Mouse (Mus musculus) olfactory bulb, adult 2 months (tissue): ENCODE data around the gene Wnt8b. TPM values are rescaled to one million over a fixed set of nuclear protein-coding genes. Genes with fewer than 3 reads are reported as not detected.

Experiments used
- H3K27ac ChIP-seq: fragments of 200-500 bp; 2 replicates; pipeline ENCODE4 v1.5.1; 2012; ENCODE audit warnings: low read depth, low read length; ENCODE audit not compliant: insufficient read depth
- H3K4me1 ChIP-seq: fragments of 200-500 bp; 2 replicates; pipeline ENCODE4 v1.6.1; 2012; ENCODE audit warnings: low read length; ENCODE audit not compliant: control insufficient read depth, insufficient read depth
- H3K4me3 ChIP-seq: fragments of 200-500 bp; 2 replicates; pipeline ENCODE4 v1.5.1; 2012; ENCODE audit warnings: mild to moderate bottlenecking, low read depth, low read length, moderate library complexity; ENCODE audit not compliant: insufficient read depth
- CTCF ChIP-seq: fragments of 200-500 bp; IDR thresholded peaks from 2 replicates; pipeline ENCODE4 v1.5.1; 2012; ENCODE audit warnings: low read depth, mild to moderate bottlenecking, low read length, moderate library complexity; ENCODE audit not compliant: insufficient read depth
- POLR2A ChIP-seq: fragments of 200-500 bp; IDR thresholded peaks from 2 replicates; pipeline ENCODE4 v1.6.1; 2012; ENCODE audit warnings: mild to moderate bottlenecking, low read depth, low read length, moderate library complexity; ENCODE audit not compliant: insufficient read depth
- WGBS: fragments of 180-500 bp; shearing (Covaris S2); methylation state at CpG from one replicate; pipeline ENCODE4 v1.1.7; 2018; 5-methylcytosine and 5-hydroxymethylcytosine counted together
- polyA plus RNA-seq: library from polyadenylated mRNA; stranded (reverse); fragments of >200 nt; gene quantifications from 2 replicates; pipeline ENCODE4 v1.2.4, GENCODE M21; 2012; ENCODE audit warnings: low replicate concordance; ENCODE audit not compliant: missing spikeins, insufficient read depth, insufficient read length

Gene Wnt8b
- polyA plus RNA-seq, 1 experiment = not detected

- H3K27ac ChIP-seq = no peak overlapping the region
- no peak overlapping the region for H3K4me3 ChIP-seq
- no peaks in the 10 kb centered on the region for H3K4me1 ChIP-seq
- 86% methylated on average over 6 of the region's 6 CpGs for WGBS
- TF ChIP-seq POLR2A = no peak
- TF ChIP-seq CTCF = no peak
Observed at GRCm38 (mm10) chr19:44501925-44502324, 8.7 kb downstream of the Wnt8b start.

DNA sequence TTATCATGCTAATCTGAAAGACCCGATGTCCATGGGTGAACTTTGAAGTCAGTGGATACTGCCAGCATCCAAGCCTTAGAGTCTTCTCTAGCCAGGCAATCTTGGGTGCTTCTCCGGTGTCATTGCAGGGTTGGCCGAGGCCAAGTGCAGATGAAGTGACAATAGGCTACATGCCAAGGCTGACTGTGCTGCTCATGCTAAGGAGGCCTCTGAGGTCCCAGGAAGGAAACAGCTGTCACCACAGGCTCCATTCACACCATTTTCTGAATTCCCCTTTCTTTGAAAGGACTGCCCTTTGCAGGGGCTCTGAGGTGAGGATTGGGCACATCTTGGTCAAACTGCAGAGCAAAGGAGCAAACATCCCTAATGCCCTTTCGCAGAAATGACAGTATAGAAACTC lies 9.5 kb downstream of the Wnt8b start:
- H3K4me1 ChIP-seq = no peaks in the 10 kb centered on the region
- H3K27ac ChIP-seq = no peak overlapping the region
- no peak for TF ChIP-seq POLR2A
- TF ChIP-seq CTCF = no peak
- H3K4me3 ChIP-seq = no peak overlapping the region
- WGBS = 66% methylated on average over 4 of the region's 4 CpGs

- TF ChIP-seq POLR2A (no peak), CTCF (no peak)
- H3K27ac ChIP-seq = no peak overlapping the region
- H3K4me1 ChIP-seq = peaks cover 21% of the 10 kb centered on the region
- WGBS = 7% methylated on average over 12 of the region's 12 CpGs
- no peak overlapping the region for H3K4me3 ChIP-seq
Observed at GRCm38 (mm10) chr19:44510534-44511175, 17.4 kb downstream of the Wnt8b start.

DNA sequence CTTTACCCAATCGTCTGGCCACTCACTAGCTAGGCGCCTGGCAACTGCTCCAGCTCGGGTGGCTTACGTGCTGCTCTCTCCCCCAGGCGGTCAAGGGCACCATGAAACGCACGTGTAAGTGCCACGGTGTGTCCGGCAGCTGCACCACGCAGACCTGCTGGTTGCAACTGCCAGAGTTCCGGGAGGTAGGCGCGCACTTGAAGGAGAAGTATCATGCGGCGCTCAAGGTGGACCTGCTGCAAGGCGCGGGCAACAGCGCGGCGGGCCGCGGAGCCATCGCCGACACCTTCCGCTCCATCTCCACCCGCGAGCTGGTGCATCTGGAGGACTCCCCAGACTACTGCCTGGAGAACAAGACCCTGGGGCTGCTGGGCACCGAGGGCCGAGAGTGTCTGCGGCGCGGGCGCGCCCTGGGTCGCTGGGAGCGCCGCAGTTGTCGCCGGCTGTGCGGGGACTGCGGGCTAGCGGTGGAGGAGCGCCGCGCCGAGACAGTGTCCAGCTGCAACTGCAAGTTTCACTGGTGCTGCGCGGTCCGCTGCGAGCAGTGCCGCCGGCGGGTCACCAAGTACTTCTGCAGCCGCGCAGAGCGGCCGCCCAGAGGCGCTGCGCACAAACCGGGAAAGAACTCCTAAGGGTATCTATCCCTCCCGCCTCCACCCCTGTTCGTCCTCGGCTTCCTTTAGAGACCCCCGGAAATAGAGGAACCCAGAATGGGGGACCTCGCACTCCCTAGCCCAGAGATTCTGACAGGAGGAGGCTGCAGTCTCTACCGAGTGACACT lies 18.4 kb downstream of the Wnt8b start:
- no peak for TF ChIP-seq POLR2A
- TF ChIP-seq CTCF = no peak
- H3K4me1 ChIP-seq = peaks cover 21% of the 10 kb centered on the region
- H3K27ac ChIP-seq = no peak overlapping the region
- peak overlapping the region; percentile 20 for H3K4me3 ChIP-seq
- under 1% methylated on average over 63 of the region's 66 CpGs for WGBS

- 34% methylated on average over 5 of the region's 5 CpGs for WGBS
- no peak overlapping the region for H3K27ac ChIP-seq
- TF ChIP-seq CTCF (no peak), POLR2A (no peak)
Observed at GRCm38 (mm10) chr19:44512601-44513000, 19.3 kb downstream of the Wnt8b start.

GRCm38 (mm10) chr19:44513054-44513833 lies 20.0 kb downstream of the Wnt8b start:
- Histone ChIP-seq H3K4me1 (peaks cover 21% of the 10 kb centered on the region), H3K4me3 (no peak overlapping the region), H3K27ac (no peak overlapping the region)
- TF ChIP-seq POLR2A (no peak), CTCF (no peak)
- 20% methylated on average over 11 of the region's 11 CpGs for WGBS

More at GRCm38 (mm10) chr19:44512601-44513000, 19.3 kb downstream of the Wnt8b start:
- H3K4me1 ChIP-seq = peaks cover 21% of the 10 kb centered on the region
- H3K4me3 ChIP-seq = no peak overlapping the region

GRCm38 (mm10) chr19:44513921-44514482 lies 20.7 kb downstream of the Wnt8b start:
- H3K4me1 ChIP-seq = peaks cover 21% of the 10 kb centered on the region
- H3K4me3 ChIP-seq = no peak overlapping the region
- no peak overlapping the region for H3K27ac ChIP-seq
- no peak for TF ChIP-seq POLR2A
- TF ChIP-seq CTCF = no peak
- 18% methylated on average over 7 of the region's 7 CpGs for WGBS

DNA sequence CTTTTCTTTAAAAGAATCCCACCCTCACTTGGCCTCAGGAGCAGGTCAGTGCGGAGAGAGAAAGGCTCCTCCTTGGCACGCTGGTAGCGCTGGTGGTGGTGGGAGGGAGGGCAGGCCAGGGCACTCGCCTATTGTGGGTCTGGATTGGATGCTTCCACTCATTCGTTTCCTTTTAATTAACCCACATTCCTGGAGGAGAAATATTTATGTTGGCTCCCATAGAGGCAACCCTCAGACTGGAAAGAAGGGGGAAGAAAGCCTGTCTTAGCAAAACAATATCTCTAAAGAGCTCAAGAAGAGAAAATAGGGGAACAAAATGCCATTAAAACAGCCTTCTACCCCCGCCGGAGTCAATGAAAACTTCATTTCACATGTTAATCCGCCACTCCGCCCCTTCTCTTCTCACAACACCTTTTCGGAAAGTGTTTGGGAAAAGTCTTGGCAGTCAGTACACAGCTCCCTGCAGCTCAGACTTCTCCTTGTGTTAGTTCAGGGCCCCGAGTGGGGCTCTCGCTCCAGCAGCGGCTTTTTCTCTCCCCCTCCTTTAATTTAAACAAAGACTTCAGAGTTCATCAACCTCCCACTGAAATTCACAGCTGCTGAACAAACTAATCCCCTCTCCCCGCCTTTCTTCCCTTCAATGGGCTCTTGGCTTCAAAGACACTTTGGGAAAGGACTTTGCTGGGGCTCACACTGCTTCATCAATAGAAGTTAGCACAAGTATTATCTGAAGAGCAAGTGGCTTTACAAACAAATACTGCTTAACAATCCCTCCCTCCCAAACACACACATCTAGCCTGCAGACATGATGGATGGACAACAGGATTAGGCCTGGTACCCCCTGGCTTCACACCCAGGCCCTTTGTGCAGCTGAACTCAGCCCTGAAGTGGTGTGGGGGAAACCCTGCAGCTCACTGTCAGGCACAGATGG lies 21.5 kb downstream of the Wnt8b start:
- no peak for TF ChIP-seq CTCF
- TF ChIP-seq POLR2A = no peak
- Histone ChIP-seq H3K4me1 (peaks cover 21% of the 10 kb centered on the region), H3K4me3 (no peak overlapping the region), H3K27ac (no peak overlapping the region)
- WGBS = 24% methylated on average over 14 of the region's 14 CpGs
